Mouse (Mus musculus): Measurements from ENCODE around the gene Mcoln3. TPM values are rescaled to one million over a fixed set of nuclear protein-coding genes. Genes with fewer than 3 reads are reported as not detected.
A peak's percentile ranks its signal among the peaks of the same experiment; 100 is the strongest.

Mcoln3 gene
- total RNA-seq, 2 experiments from 2014 or later, result 0.13 TPM; not detected in 1

DNA sequence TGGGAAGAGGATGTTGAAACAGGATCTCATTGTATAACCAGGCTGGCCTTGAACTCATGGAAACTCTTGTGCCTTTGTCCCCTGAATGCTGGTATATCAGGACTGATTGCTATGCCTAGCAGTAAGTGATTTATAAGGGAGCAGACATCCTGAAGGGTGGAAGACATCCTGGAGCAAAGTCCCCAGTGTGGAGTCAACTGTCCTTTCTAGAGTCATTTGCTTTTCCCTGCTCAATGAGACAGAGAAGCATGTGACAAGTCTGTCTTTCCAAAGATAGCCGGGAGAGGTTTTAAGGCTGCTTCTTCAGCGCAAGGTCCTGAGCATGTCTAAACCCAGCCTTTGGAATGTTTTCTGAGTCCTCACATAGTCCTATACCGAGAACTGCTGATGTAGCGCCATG lies 52.1 kb downstream of the Mcoln3 start:
- no peak for DNase-seq (ENCODE audit: low spot score in 2 of 2)

GRCm38 (mm10) chr3:146173030-146173429 lies 55.8 kb downstream of the Mcoln3 start:
- DNase-seq (ENCODE audit: low spot score in 2 of 2), result no peak

- no peak for DNase-seq (ENCODE audit: low spot score in 2 of 2)
Observed at GRCm38 (mm10) chr3:146174215-146174614, 57.0 kb downstream of the Mcoln3 start.

DNA sequence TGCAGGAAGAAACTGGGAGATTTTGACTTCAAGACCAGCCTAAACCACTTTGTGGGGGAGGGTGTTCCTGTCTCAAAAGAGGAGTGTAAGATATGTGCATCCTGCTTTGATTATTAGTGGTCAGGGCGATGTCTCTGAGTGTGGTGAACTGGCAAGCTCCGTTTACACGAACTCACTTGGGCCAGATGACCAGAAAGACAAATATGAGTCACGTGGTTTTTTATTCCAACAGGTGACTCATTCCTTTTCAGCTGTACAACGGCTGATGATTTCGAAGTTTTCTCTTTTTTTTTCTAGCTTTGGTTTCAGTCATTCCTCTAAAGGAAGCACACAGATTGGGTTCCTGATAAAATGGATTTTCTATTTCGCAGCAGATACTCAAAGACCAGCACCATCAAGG lies 60.0 kb downstream of the Mcoln3 start:
- DNase-seq (ENCODE audit: low spot score in 2 of 2), result no peak

GRCm38 (mm10) chr3:146177748-146178582 lies 60.7 kb downstream of the Mcoln3 start:
- DNase-seq (ENCODE audit: low spot score in 2 of 2), result peak; percentile 66 to 81

DNA sequence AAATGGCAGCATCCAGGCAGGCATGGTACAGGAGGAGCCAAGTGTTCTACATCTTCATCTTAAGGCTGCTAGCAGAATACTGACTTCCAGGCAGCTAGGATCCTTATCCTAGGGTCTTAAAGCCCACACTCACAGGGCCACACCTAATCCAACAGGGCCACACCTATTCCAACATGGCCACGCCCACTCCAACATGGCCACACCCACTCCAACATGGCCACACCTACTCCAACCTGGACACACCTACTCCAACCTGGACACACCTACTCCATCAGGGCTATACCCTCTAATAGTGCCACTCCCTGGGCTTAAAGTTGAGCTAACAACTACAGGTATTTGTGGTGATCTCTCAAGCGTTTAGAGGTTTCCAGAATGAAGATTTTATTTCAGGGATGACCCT lies 63.1 kb downstream of the Mcoln3 start:
- no peak for DNase-seq (ENCODE audit: low spot score in 2 of 2)

DNA sequence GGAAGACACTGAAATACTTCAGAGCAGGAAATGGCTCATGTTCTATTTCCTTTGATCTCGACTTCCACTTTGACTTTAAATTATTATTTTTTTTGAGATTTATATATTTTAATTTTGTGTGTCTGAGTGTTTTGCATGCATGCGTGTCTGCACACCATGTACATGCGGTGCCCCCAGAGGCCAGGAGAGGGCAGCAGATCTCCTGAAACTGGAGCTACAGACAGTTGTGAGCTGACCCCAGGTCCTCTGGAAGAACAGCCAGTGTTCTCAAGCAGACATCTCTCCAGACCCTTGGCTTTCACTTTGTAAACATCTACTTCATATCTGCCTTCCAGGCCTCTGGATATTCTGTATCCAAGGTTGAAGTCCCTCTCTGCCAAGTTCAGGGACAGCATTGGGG lies 63.7 kb downstream of the Mcoln3 start:
- DNase-seq (ENCODE audit: low spot score in 2 of 2), result peak in 1 of 2 experiments; percentile 52

- DNase-seq (ENCODE audit: low spot score in 2 of 2), result peak in 1 of 2 experiments; percentile 53
Observed at GRCm38 (mm10) chr3:146184992-146185657, 67.9 kb downstream of the Mcoln3 start.

DNA sequence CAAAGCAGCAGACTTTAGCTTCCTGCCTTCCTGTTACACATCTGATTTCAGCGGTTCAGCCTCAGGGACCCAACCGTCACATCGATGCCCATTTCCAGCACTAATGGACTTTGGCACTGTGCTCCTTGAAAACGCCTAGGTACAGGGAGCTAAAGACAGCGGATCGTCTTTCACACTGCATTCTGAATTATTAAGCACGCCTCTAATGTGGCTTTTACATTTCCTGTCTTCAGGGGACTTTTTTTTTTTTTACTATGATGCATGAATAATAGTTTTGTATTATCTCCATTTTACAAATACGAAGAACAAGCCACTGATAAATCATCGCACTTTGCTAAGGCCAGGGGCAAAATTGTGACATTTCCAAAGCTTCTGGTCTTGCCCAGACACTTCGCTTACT lies 68.8 kb downstream of the Mcoln3 start:
- DNase-seq (ENCODE audit: low spot score in 2 of 2), result no peak

- no peak for DNase-seq (ENCODE audit: low spot score in 2 of 2)
Observed at GRCm38 (mm10) chr3:146189933-146190332, 72.7 kb downstream of the Mcoln3 start.

Other genes with a start within 250 kb of the Mcoln3 start
- 10 to 100 TPM; 23.7 to 26.8 TPM for gene Bcl10, start 194.6 kb upstream of the Mcoln3 start, total RNA-seq (2021)
- gene 2410004B18Rik, start 179.4 kb upstream of the Mcoln3 start, total RNA-seq (2021), result 10 to 100 TPM; 15.0 to 22.4 TPM
- gene Syde2, start 129.6 kb upstream of the Mcoln3 start, total RNA-seq (2021), result 1 to 10 TPM; 4.8 to 5.0 TPM
- not detected for gene Wdr63, start 9.3 kb upstream of the Mcoln3 start, total RNA-seq (2021)
- gene Mcoln2, start 32.4 kb downstream of the Mcoln3 start, total RNA-seq (2021), result under 1 TPM; 0.47 to 0.54 TPM
- under 1 TPM; 0.61 to 0.80 TPM for gene Lpar3, start 103.5 kb downstream of the Mcoln3 start, total RNA-seq (2021)